Mouse (Mus musculus) cortical plate, adult 2 months (tissue): Measurements from ENCODE around the gene Rufy2.

ENCODE experiments used
- CTCF ChIP-seq: fragments of 200-500 bp; IDR thresholded peaks from 2 replicates; pipeline ENCODE4 v1.5.1; 2011; ENCODE audit warnings: mild to moderate bottlenecking, control low read depth, low read length; ENCODE audit not compliant: insufficient read depth; ENCODE audit errors: extremely low read depth
- POLR2A ChIP-seq: fragments of 200-500 bp; IDR thresholded peaks from 2 replicates; pipeline ENCODE4 v1.6.1; 2011; ENCODE audit warnings: mild to moderate bottlenecking, low read length, control low read depth; ENCODE audit not compliant: insufficient read depth; ENCODE audit errors: extremely low read depth

DNA sequence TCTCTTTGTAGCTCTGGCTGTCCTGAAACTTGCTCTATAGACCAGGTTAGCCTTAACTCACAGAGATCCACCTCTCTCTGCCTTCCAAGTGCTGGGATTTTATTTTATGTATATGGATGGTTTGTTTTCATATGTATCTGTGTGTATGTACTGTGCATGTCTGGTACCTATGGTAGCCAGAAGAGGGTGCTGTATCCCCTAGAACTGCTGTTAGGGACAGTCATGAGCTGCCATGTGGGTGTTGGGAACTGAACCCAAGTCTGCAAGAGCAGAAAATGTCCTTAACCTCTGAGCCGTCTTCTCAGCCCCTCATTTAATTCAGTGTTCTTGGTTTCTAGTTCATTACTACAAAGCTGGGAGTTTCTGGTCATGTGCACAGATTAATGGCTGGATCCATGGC is 47.6 kb upstream of the Rufy2 start:
- no peak for TF ChIP-seq CTCF
- no peak for TF ChIP-seq POLR2A
